Mouse (Mus musculus) MEL (cell line): ENCODE results near the gene Tmem207. TPM values are rescaled to one million over a fixed set of nuclear protein-coding genes. Genes with fewer than 3 reads are reported as not detected.

ENCODE experiments used
- DNase-seq: peaks from one replicate; pipeline ENCODE4 v3.0.0; 2011; ENCODE audit warnings: low read depth, low spot score
- H3K27ac ChIP-seq: 2 replicates; pipeline ENCODE4 v1.5.1; 2012; ENCODE audit warnings: low read depth, mild to moderate bottlenecking, control low read depth, low read length, moderate library complexity; ENCODE audit not compliant: control insufficient read depth
- H3K27me3 ChIP-seq, 2 experiments: fragments of 150-350 bp in 1 of 2; sonication (generic) in 1 of 2; 2 replicates each; pipeline ENCODE4 v1.6.1; 2012; ENCODE audit warnings: low read length in 2 of 2, mild to moderate bottlenecking in 2 of 2, improper control_type of control experiment in 1 of 2, moderate library complexity in 1 of 2; ENCODE audit not compliant: insufficient read depth in 2 of 2, control insufficient read depth in 1 of 2
- H3K36me3 ChIP-seq, 2 experiments: 2 replicates each; pipeline ENCODE4 v1.6.1; 2012 to 2014; ENCODE audit warnings: low read length in 2 of 2, improper control_type of control experiment in 1 of 2, inconsistent platforms in 1 of 2, mild to moderate bottlenecking in 1 of 2; ENCODE audit not compliant: insufficient read depth in 2 of 2, control insufficient read depth in 1 of 2
- H3K4me1 ChIP-seq, 2 experiments: fragments of 150-350 bp in 1 of 2; sonication (generic) in 1 of 2; 2 replicates each; pipeline ENCODE4 v1.6.1; 2012; ENCODE audit warnings: low read length in 2 of 2, improper control_type of control experiment in 1 of 2, mild to moderate bottlenecking in 1 of 2; ENCODE audit not compliant: insufficient read depth in 2 of 2, control insufficient read depth in 1 of 2
- H3K4me3 ChIP-seq, 2 experiments: fragments of 150-350 bp in 1 of 2; sonication (generic) in 1 of 2; 2 replicates each; pipeline ENCODE4 v1.5.1; 2012; ENCODE audit warnings: low read depth in 2 of 2, low read length in 2 of 2, mild to moderate bottlenecking in 2 of 2, moderate library complexity in 2 of 2, control low read depth in 1 of 2, improper control_type of control experiment in 1 of 2; ENCODE audit not compliant: control insufficient read depth in 1 of 2, insufficient read depth in 1 of 2
- H3K79me2 ChIP-seq: 2 replicates; pipeline ENCODE4 v1.6.1; 2012; ENCODE audit warnings: mild to moderate bottlenecking, low read length, moderate library complexity; ENCODE audit not compliant: control insufficient read depth, poor library complexity, insufficient read depth
- H3K9ac ChIP-seq: 2 replicates; pipeline ENCODE4 v1.6.1; 2012; ENCODE audit warnings: low read depth, mild to moderate bottlenecking, control low read depth, low read length, moderate library complexity; ENCODE audit not compliant: control insufficient read depth, poor library complexity, severe bottlenecking
- H3K9me3 ChIP-seq: fragments of 150-350 bp; sonication (generic); replicated peaks from 2 replicates; pipeline ENCODE4 v1.6.1; 2012; ENCODE audit warnings: mild to moderate bottlenecking, low read length, improper control_type of control experiment, moderate library complexity; ENCODE audit not compliant: insufficient read depth
- CHD1 ChIP-seq: IDR thresholded peaks from 2 replicates; pipeline ENCODE4 v1.6.1; 2012; ENCODE audit warnings: low read depth, mild to moderate bottlenecking, inconsistent platforms, low read length, improper control_type of control experiment
- CHD2 ChIP-seq: IDR thresholded peaks from 2 replicates; pipeline ENCODE4 v1.6.1; 2011; ENCODE audit warnings: low read length, improper control_type of control experiment
- E2F4 ChIP-seq: IDR thresholded peaks from 2 replicates; pipeline ENCODE4 v1.6.1; 2011; ENCODE audit warnings: low read depth, low read length, improper control_type of control experiment, borderline replicate concordance
- EP300 ChIP-seq, 2 experiments: IDR thresholded peaks; 2 replicates each; pipeline ENCODE4 v1.6.1; 2011; ENCODE audit warnings: improper control_type of control experiment in 2 of 2, low read length in 2 of 2, low read depth in 1 of 2, mild to moderate bottlenecking in 1 of 2
- ETS1 ChIP-seq: IDR thresholded peaks from 2 replicates; pipeline ENCODE4 v1.6.1; 2012; ENCODE audit warnings: low read depth, mild to moderate bottlenecking, inconsistent platforms, low read length, improper control_type of control experiment, moderate library complexity
- GATA1 ChIP-seq: IDR thresholded peaks from 2 replicates; pipeline ENCODE4 v1.6.1; 2011; ENCODE audit warnings: low read depth, low read length, improper control_type of control experiment
- HCFC1 ChIP-seq: IDR thresholded peaks from 2 replicates; pipeline ENCODE4 v1.6.1; 2012; ENCODE audit warnings: low read depth, mild to moderate bottlenecking, inconsistent platforms, low read length, improper control_type of control experiment, moderate library complexity
- MAZ ChIP-seq: IDR thresholded peaks from 2 replicates; pipeline ENCODE4 v1.6.1; 2012; ENCODE audit warnings: low read depth, mild to moderate bottlenecking, inconsistent platforms, low read length, improper control_type of control experiment
- MEF2A ChIP-seq: IDR thresholded peaks from 2 replicates; pipeline ENCODE4 v1.6.1; 2014; ENCODE audit warnings: low read depth, mild to moderate bottlenecking, inconsistent platforms, low read length, improper control_type of control experiment; ENCODE audit not compliant: poor library complexity, insufficient replicate concordance, severe bottlenecking; ENCODE audit errors: extremely low read depth
- MXI1 ChIP-seq: IDR thresholded peaks from 2 replicates; pipeline ENCODE4 v1.6.1; 2011; ENCODE audit warnings: mild to moderate bottlenecking, low read depth, low read length, improper control_type of control experiment
- MYB ChIP-seq: IDR thresholded peaks from 2 replicates; pipeline ENCODE4 v1.6.1; 2011; ENCODE audit warnings: mild to moderate bottlenecking, low read depth, low read length, improper control_type of control experiment
- MYC ChIP-seq: IDR thresholded peaks from 2 replicates; pipeline ENCODE4 v1.6.1; 2011; ENCODE audit warnings: low read depth, mild to moderate bottlenecking, low read length, improper control_type of control experiment, moderate library complexity
- NELFE ChIP-seq: IDR thresholded peaks from 2 replicates; pipeline ENCODE4 v1.6.1; 2011; ENCODE audit warnings: low read depth, low read length, improper control_type of control experiment
- NRF1 ChIP-seq: IDR thresholded peaks from 2 replicates; pipeline ENCODE4 v1.6.1; 2014; ENCODE audit warnings: low read depth, mild to moderate bottlenecking, inconsistent platforms, low read length, improper control_type of control experiment, moderate library complexity; ENCODE audit not compliant: poor library complexity, insufficient read depth, severe bottlenecking
- POLR2A ChIP-seq, 2 experiments: IDR thresholded peaks; 2 replicates each; pipeline ENCODE4 v1.6.1; 2011 to 2012; ENCODE audit warnings: low read length in 2 of 2, mild to moderate bottlenecking in 2 of 2, control low read depth in 1 of 2, improper control_type of control experiment in 1 of 2, low read depth in 1 of 2, moderate library complexity in 1 of 2; ENCODE audit not compliant: control insufficient read depth in 1 of 2, insufficient read depth in 1 of 2, poor library complexity in 1 of 2
- POLR2AphosphoS2 ChIP-seq: IDR thresholded peaks from 2 replicates; pipeline ENCODE4 v1.6.1; 2011; ENCODE audit warnings: low read length, improper control_type of control experiment
- POLR2AphosphoS5 ChIP-seq: IDR thresholded peaks from 2 replicates; pipeline ENCODE4 v1.6.1; 2012; ENCODE audit warnings: low read depth, borderline replicate concordance, mild to moderate bottlenecking, inconsistent platforms, low read length, moderate library complexity, mixed read lengths
- RCOR1 ChIP-seq: IDR thresholded peaks from 2 replicates; pipeline ENCODE4 v1.6.1; 2012; ENCODE audit warnings: low read depth, mild to moderate bottlenecking, inconsistent platforms, low read length, improper control_type of control experiment
- SMC3 ChIP-seq: IDR thresholded peaks from 2 replicates; pipeline ENCODE4 v1.6.1; 2011; ENCODE audit warnings: low read depth, low read length, improper control_type of control experiment
- ZC3H11A ChIP-seq: IDR thresholded peaks from 2 replicates; pipeline ENCODE4 v1.6.1; 2012; ENCODE audit warnings: low read depth, mild to moderate bottlenecking, inconsistent platforms, low read length, improper control_type of control experiment
- ZMIZ1 ChIP-seq: IDR thresholded peaks from 2 replicates; pipeline ENCODE4 v1.6.1; 2012; ENCODE audit warnings: low read depth, mild to moderate bottlenecking, inconsistent platforms, low read length, improper control_type of control experiment, moderate library complexity
- ZNF384 ChIP-seq: IDR thresholded peaks from 2 replicates; pipeline ENCODE4 v1.6.1; 2012; ENCODE audit warnings: low read depth, mild to moderate bottlenecking, inconsistent platforms, low read length, improper control_type of control experiment
- polyA plus RNA-seq, 2 experiments: library from polyadenylated mRNA; stranded (reverse) in 1 of 2; unstranded in 1 of 2; fragments of >175 nt in 1 of 2; fragments of >200 nt in 1 of 2; gene quantifications; 2 replicates each; pipeline versions ENCODE4 v1.2.1 to v1.2.4; 2012; ENCODE audit warnings: low replicate concordance in 2 of 2, low read depth in 1 of 2; ENCODE audit not compliant: insufficient read length in 2 of 2, insufficient read depth in 1 of 2, missing spikeins in 1 of 2
- total RNA-seq: library from RNA; depleted of rRNA; stranded (reverse); fragments of 300-350 nt; gene quantifications from 2 replicates; pipeline ENCODE4 v1.2.3, GENCODE M21; 2012

Tmem207 gene
- total and polyA plus RNA-seq, 3 experiments: not detected

DNA sequence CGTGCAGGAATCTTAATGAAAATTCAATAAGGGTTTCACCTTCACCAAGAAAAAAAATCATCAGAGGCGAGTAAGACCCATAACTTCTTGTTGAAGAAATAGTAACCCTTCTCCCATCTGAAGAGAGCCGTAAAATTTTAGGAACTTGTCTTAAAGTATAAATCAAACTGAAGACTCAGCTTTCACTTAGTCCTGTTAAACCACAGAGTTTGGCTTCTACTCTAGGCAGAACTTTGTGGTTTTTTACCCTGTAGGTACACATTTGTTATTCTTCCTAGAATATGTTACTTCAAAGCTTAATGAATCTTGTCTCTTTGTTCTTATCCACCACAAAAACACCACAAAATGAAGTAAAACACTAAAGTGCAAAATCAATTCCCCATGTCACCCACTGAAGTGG is 25.7 kb upstream of the Tmem207 start:
- no peak overlapping the region for H3K9ac ChIP-seq
- no peaks in the 10 kb centered on the region; a peak in 1 of 4 replicates for H3K27me3 ChIP-seq
- H3K36me3 ChIP-seq: no peaks in the 10 kb centered on the region
- H3K4me3 ChIP-seq: no peak overlapping the region
- no peak for TF ChIP-seq NELFE
- TF ChIP-seq POLR2A (IDR thresholded peaks at IDR 0.05; ENCODE audit: control insufficient read depth in 1 of 2, insufficient read depth in 1 of 2, low read depth in 1 of 2, low read length in 2 of 2, poor library complexity in 1 of 2): no peak
- TF ChIP-seq POLR2AphosphoS5: no peak
- no peak for TF ChIP-seq MAZ
- TF ChIP-seq SMC3: no peak
- TF ChIP-seq EP300 (IDR thresholded peaks at IDR 0.05; ENCODE audit: low read depth in 1 of 2, low read length in 2 of 2): no peak
- no peak overlapping the region for H3K27ac ChIP-seq
- H3K9me3 ChIP-seq: no peaks in the 10 kb centered on the region
- no peak for DNase-seq
- H3K79me2 ChIP-seq: no peaks in the 10 kb centered on the region
- no peaks in the 10 kb centered on the region for H3K4me1 ChIP-seq

GRCm38 (mm10) chr16:26549221-26549620 is 22.7 kb upstream of the Tmem207 start:
- Histone ChIP-seq H3K4me1 (no peaks in the 10 kb centered on the region), H3K4me3 (no peak overlapping the region)
- TF ChIP-seq ZMIZ1: no peak
- TF ChIP-seq SMC3: no peak
- TF ChIP-seq GATA1: no peak
- TF ChIP-seq CHD2: no peak
- TF ChIP-seq HCFC1: no peak
- no peak for TF ChIP-seq MXI1
- no peak for TF ChIP-seq MEF2A
- no peak for TF ChIP-seq POLR2AphosphoS2
- TF ChIP-seq CHD1: no peak
- no peak for TF ChIP-seq MYB
- TF ChIP-seq ETS1: no peak
- TF ChIP-seq ZC3H11A: no peak
- TF ChIP-seq ZNF384: no peak
- TF ChIP-seq E2F4: no peak
- TF ChIP-seq MAZ: no peak
- no peak for TF ChIP-seq MYC
- no peak for TF ChIP-seq NRF1
- TF ChIP-seq RCOR1: no peak
- TF ChIP-seq EP300 (IDR thresholded peaks at IDR 0.05; ENCODE audit: low read depth in 1 of 2, low read length in 2 of 2): no peak

More at GRCm38 (mm10) chr16:26549221-26549620, 22.7 kb upstream of the Tmem207 start:
- Histone ChIP-seq H3K9me3 (no peaks in the 10 kb centered on the region), H3K27ac (no peak overlapping the region), H3K36me3 (no peaks in the 10 kb centered on the region), H3K9ac (no peak overlapping the region), H3K79me2 (no peaks in the 10 kb centered on the region), H3K27me3 (no peaks in the 10 kb centered on the region; a peak in 1 of 4 replicates)
- DNase-seq: no peak
